Mouse (Mus musculus): ENCODE measurements at regions not wholly inside any gene's neighbourhood (a gene's known extent, or its start where the extent isn't known, plus 50 kb on each side); places are given as distances from the start of the nearest gene placed in this dataset.

DNA sequence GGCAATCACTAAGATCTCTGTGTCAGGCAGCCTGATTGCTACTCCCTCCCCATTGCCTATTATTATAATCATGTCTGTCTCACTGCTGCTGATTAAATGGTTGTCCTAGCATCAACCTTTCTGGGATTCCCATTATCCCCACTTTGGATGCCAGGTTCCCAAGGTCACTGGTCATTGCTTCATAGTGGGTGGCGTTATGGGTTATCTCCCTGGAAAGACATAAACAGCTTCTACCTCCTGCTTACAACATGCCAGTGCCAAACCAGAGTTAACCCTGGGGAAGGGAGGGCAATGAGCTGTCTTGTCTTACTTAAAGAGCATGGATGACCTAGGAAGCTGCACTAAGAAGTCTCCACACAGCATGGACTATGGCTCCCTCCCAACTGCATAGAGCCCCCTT is 136.9 kb downstream of the Uaca start:
- DNase-seq = no peak

DNA sequence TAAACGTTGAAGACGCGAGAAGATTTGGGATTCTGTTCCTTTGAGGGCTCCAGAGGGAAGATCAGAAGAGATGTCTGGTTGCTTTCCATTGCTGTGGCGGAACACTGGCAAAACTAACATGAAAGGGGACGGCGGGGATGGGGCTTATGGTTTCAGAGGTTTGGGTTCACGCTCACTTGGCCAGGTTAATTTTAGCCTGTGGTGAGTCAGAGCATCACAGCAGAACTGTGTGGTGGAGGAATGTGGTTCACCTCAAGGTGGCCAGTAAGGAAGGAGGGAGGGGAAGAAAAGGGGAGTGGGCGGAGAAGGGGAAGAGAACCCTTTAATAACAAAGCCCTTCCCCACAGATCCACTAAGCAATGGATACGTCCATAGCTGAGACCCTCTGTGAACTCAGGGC is 142.6 kb downstream of the Uaca start:
- no peak for DNase-seq

DNA sequence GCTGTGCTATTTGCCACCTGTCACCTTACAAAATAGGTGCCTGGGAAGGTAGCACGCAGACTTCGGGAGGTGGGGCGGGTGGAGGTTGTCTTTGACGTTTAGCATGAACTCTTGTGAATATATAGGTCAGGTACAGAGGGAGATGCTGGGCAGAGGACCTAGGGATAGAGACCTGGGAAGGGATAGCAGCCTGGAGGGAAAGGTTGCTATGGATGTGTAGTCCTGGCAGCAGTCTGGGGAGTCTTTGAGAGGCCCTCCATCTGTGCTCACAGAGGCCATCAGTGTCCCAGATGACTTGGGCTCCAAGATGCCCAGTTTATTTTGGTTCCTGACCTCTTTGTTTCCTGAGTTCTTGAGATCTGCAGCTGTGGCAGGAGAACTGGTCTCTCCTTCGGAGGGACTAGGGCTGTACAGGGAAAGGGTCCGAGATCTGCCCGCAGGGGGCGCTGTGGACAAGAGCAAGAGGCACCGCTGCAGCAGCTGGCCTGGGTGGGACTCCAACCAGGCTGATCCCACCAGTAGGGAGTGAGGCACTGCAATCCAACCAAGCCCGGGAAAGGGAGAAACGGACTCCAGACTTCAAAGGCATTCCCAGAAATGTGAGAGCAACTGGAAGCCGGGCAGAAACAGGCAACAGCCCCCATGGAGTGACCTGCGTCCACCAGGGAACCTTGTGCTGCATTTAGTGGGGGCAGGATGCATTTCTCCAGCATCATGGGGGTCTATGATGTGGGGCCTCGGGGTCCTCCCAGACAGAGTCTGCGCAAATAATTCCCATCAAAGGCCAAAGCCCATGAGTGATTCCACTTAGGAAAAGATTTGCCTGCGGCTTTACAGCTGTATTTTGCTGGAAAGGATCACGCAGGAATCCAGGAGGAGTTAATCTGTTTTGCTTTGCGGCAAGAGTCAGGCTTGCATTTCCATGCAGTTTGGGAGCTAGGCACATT is 145.8 kb downstream of the Uaca start:
- peak; percentile 94 for DNase-seq

- no peak for DNase-seq
These were observed 153.0 kb downstream of the Uaca start for GRCm38 (mm10) chr9:60947363-60947762.

GRCm38 (mm10) chr9:60948531-60949070 is 154.3 kb downstream of the Uaca start:
- no peak for DNase-seq

DNA sequence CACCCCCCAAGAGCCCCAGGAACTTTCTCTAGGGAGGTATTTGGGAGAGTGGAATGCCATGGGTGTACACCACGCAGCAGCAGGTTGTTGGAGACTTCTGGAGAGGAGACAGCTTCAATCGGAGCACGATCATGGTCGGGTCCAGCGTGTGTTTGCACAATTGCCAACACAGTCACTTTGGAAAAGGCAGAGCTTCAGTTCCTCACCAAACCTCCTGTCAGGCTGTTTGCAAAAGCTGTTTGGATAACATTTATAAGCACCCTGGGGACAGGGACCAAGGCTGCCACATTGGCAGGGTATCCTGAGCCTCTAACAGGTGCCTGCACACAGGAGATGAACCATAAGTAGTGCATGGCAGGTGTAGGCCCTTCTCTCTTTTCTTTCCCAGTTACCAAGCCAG is 155.8 kb downstream of the Uaca start:
- no peak for DNase-seq

DNA sequence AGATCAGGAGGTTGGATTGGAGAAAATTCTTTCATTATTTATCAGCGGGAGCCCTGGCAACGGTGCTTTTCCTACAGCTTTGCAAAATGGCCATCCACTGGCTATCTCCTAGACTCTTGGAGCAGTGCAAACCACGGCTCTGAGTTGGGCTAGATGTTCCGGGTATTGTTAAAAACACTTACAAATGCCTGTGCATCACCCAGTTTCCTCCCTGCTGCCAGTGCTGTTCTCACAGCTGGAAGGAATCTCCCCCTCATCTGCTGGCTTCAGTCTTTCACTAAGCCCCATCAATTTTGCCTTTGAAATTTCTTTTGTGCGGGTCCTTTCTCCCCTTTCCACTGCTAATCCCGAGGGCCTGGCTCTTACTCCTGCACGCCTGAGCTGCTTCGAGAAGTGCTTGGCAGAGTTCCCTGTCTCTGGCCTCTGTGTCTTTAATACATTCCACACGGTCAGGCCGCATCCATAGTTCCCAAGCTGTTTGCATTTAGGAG is 156.8 kb downstream of the Uaca start:
- DNase-seq = peak; percentile 19

DNA sequence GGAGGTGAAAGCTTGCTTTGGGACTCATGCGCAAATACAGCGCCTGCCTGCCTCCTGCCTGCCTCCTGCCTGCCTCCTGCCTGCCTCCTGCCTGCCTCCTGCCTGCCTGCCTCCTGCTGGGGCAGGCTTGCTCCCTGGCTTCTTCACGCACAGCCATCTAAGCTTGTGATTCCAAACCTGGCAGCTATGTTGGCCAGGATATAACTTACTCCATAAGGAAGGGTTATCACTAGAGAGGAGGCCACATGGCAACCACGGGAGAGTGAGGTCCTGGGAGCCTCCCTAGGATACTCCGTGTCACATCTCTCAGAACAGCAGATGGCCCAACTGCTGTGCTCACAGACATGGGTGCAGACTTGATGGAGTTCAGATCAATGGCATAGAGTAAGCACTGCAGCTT is 163.1 kb downstream of the Uaca start:
- DNase-seq = no peak

DNA sequence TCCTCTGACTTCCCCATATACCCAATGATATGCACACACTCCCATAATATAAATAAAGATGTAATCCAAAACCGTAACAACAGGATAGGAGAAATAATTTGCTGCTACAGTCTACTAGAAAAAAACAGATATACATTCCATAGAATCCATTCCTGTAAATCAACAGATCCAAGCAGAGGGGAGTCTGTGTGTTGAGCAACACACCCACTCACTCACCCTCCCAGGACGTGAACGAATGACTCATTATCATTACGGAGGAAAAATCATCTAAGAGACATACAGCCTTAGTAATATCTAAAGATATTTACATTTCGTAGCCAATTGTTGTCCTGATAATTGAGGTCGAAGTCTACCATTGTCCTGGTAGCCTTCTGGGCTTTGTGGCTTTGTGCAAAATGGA is 165.2 kb downstream of the Uaca start:
- no peak for DNase-seq

DNA sequence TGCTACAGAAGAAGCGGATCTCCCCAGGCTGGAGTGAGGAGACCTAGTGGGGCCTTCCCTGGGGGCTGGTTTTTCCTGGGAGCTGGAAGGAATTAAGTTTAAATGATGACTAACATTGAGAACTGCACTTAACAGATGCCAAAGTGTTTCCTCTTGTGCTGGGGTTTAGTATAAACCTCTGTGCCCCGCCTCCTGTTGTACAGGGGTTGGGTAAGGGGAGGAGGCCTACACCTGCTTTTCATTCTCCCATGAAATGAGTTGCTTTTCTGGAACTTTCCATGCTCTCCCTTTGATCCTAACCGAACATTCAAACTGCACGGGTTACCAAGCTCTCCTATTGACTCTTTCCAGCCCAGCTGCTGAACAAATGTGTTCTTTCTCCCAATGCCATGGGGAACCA is 167.7 kb downstream of the Uaca start:
- no peak for DNase-seq

GRCm38 (mm10) chr9:60965641-60966040 is 171.3 kb downstream of the Uaca start:
- DNase-seq = no peak

DNA sequence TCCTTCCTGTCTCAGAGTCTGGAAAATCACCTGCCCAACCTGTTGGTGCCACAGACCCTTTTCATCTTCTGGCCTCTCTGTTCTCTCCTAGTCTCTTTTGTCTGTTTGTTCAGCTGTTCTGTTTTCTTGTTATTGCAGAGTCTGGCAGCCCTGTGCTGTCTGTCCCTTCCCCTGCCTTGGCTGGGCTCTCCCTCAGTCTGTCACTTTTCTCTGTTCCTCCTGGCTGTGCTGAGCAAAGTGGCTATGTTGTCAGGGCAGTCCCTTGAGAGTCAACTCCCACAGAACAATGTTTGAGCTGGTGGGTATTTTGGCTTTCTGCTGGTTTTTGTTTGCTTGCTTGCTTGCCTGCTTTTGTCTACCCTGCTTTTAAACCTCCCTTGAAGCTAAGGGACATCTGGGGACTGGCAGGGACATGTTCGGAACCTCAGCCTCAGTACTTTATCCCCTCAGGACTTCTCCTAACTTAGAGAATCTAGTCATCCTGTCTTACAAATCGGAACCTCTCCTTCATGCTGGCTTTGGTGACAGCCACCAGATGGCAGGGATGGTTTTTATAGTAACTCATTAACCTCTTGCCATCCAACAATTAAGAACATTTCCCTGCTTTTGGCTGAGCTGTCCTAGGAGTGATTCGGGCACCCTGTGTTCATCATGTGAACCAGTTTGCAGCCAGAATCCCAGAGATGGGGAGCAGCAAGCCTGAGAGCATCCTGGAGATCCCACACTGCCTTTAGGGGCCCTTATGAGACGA is 174.1 kb downstream of the Uaca start:
- no peak for DNase-seq

- DNase-seq = no peak
These were observed 178.0 kb downstream of the Uaca start for GRCm38 (mm10) chr9:60972201-60972910.

- DNase-seq = no peak
These were observed 180.2 kb downstream of the Uaca start for GRCm38 (mm10) chr9:60974546-60974945.

DNA sequence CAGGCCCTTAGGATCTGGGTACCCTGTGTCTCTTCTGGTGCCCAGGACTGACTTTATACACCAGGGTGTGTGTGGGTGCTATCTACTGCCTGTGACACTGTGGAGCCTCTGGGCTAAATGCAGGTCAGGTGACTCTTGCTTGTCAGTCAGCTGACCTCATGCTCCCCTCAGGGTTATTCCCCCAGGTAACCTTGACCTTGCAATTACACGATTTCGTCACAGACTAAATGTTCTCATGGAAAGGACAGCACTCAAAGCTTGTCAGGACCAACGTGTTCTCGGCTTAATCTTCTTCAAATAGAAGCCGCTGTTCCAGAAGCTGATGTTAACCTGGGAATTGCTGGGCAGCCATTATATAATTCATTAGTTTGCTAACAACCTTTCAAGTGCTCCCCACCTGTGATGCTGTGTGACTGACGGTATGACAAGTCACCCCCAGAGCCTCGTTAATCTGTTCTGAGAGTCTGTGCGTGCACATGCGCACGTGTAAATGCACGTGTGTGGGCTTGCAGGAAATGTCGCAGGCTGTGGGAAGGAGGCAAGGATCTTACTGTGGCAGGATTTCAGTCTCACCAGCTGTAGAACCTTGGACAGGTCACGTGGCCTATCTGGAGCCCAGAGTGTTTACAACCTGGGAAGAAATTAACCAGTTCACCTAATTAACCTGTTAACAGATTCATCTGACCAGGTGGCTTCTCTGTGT is 188.2 kb downstream of the Uaca start:
- no peak for DNase-seq

DNA sequence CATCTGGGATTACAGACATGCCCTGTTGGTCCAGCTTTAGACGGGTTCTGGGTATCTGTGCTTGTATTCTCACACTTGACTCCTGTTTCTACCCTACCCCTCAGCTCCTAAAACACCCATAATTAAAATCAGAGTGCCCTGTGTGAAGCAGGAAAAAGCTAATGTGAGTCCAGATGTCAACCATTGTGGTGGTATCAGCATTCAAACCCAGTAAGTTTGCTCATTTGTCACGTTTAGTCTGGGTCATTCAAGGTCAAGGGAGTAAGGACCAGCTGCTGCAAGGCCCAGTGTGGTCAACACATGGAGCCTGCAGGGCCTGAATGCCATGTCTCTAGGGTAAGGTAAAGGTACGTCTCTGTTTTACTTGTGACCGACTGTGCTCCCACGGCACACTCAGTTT is 188.9 kb downstream of the Uaca start:
- no peak for DNase-seq

- DNase-seq = no peak
These were observed 193.8 kb downstream of the Uaca start for GRCm38 (mm10) chr9:60988113-60988512.

DNA sequence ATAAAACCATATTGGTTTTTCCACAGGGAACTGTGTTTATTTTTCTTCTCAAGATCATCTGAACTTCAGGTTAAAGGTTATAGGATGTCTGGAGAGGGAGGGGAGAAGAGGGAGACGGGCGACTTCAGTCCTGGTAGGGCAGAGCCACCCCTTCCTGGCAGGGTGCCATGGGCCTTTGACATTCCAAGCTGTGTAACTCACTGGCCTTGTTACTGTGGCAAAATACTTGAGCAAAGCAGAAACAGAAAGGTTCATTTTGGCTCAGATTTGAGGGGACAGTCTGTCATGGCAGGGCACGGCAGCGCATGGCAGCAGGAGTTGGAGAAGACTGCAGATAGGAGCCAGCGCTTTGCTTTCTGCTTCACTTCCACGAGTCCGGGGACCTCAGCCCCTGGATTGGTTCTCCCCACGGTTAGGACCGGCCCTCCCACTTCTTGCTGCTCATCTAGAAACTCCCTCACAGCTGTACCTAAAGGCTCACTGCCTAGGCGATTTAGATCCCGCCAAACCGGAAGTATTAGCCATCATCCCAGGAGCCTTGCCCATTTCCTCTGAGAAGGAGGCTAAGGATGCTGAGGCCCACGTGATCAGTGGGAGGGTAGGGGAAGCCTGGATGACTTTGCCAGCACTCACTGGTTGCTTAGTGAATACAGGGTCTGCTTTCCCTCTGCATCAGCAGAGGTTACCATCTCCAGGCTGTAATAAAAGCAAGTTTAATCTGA is 195.5 kb downstream of the Uaca start:
- DNase-seq = peak; percentile 38

GRCm38 (mm10) chr9:60991509-60991908 is 197.2 kb downstream of the Uaca start:
- no peak for DNase-seq

DNA sequence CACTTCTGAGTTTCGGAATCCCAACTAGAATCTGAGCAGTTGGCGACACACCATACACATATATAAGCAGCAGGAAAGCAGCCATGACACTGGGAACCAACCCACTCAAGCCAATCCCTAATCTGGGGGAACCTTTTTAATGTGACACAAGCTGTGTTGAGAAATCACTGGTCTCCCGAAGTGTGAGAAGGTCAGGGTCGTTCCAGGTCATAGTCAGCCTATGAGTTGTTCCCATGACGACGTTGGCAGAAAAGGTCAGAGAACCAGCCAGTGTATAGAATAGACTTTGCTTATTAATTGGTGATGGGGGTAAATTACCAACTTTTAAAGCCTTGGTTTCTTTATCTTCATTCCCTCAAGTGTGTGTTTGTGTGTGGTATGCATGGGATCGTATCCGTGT is 199.3 kb downstream of the Uaca start:
- no peak for DNase-seq

DNA sequence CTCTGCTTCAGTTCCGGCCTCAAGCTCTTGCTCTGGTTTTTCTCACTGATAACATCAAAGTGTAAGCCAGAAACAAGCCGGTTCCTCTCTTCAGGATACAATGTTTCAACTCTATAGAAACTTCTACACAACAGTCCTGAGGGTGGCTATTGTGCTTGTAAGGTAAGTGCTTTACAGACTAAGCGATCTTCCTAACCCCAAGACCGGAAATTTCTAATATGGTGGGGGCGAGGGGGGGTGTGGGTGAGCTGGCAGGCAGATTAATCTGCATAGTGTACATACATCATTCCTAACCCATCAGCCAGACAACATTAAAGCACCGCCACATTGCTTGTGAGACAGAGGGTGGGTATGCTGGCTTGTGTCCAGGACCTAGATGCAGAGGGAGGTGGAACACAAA is 200.8 kb downstream of the Uaca start:
- DNase-seq = no peak
